Mouse (Mus musculus) embryonic facial prominence, embryonic 15.5 days (tissue): Measurements from ENCODE around the gene Zfp688. TPM values are rescaled to one million over a fixed set of nuclear protein-coding genes. Genes with fewer than 3 reads are reported as not detected.

Source experiments
- ATAC-seq: fragments of 200-750 bp; cut with Nextera tagmentation; 2 replicates; pipeline ENCODE4 v1.8.0; 2017; ENCODE audit warnings: low read depth, moderate TSS enrichment; ENCODE audit not compliant: insufficient number of reproducible peaks, low FRiP score, low TSS enrichment
- H3K27ac ChIP-seq: fragments of 300-500 bp; sonication (generic); replicated peaks from 2 replicates; pipeline ENCODE4 v1.5.1; 2015; ENCODE audit warnings: mild to moderate bottlenecking, inconsistent platforms
- H3K27me3 ChIP-seq: fragments of 300-500 bp; sonication (generic); 2 replicates; pipeline ENCODE4 v1.6.1; 2015; ENCODE audit warnings: inconsistent platforms
- H3K36me3 ChIP-seq: fragments of 300-500 bp; sonication (generic); 2 replicates; pipeline ENCODE4 v1.6.1; 2015; ENCODE audit warnings: mild to moderate bottlenecking, inconsistent platforms
- H3K4me1 ChIP-seq: fragments of 300-500 bp; sonication (generic); 2 replicates; pipeline ENCODE4 v1.6.1; 2015; ENCODE audit warnings: inconsistent platforms
- H3K4me2 ChIP-seq: fragments of 300-500 bp; sonication (generic); replicated peaks from 2 replicates; pipeline ENCODE4 v1.6.1; 2015; ENCODE audit warnings: mild to moderate bottlenecking, inconsistent platforms
- H3K4me3 ChIP-seq: fragments of 300-500 bp; sonication (generic); replicated peaks from 2 replicates; pipeline ENCODE4 v1.5.1; 2015; ENCODE audit warnings: mild to moderate bottlenecking, inconsistent platforms
- H3K9ac ChIP-seq: fragments of 300-500 bp; sonication (generic); 2 replicates; pipeline ENCODE4 v1.6.1; 2015; ENCODE audit warnings: inconsistent platforms
- H3K9me3 ChIP-seq: fragments of 300-500 bp; sonication (generic); replicated peaks from 2 replicates; pipeline ENCODE4 v1.6.1; 2016; ENCODE audit warnings: inconsistent platforms
- WGBS: fragments of 180-500 bp; shearing (Covaris S2); methylation state at CpG from one replicate; pipeline ENCODE4 v1.1.7; 2015; 5-methylcytosine and 5-hydroxymethylcytosine counted together
- polyA plus RNA-seq: library from polyadenylated mRNA; unstranded; fragments of >200 nt; fragmentation: Nextera tagmentation; extraction: Ambion mirVana; gene quantifications from 2 replicates; pipeline ENCODE4 v1.2.1, GENCODE M21; 2015

Gene Zfp688
- polyA plus RNA-seq, 1 experiment from 2014 or later, result 24.8 TPM

- Histone ChIP-seq H3K4me2 (no peak overlapping the region), H3K9me3 (no peaks in the 10 kb centered on the region), H3K4me3 (no peak overlapping the region), H3K9ac (no peak overlapping the region), H3K27me3 (no peaks in the 10 kb centered on the region), H3K4me1 (peaks cover 26% of the 10 kb centered on the region), H3K27ac (no peak overlapping the region), H3K36me3 (peaks cover 32% of the 10 kb centered on the region)
- no peak for ATAC-seq
- 95% methylated on average over 2 of the region's 2 CpGs for WGBS
These were observed 31.2 kb upstream of the Zfp688 start for GRCm38 (mm10) chr7:127453056-127453455.

- Histone ChIP-seq H3K27me3 (no peaks in the 10 kb centered on the region), H3K27ac (no peak overlapping the region), H3K4me1 (peaks cover 26% of the 10 kb centered on the region), H3K36me3 (peaks cover 31% of the 10 kb centered on the region), H3K4me2 (peak overlapping the region; percentile 63), H3K9ac (0 out of 2 replicates have a peak overlapping the region, but pooled peaks have one; percentile 12), H3K4me3 (peak overlapping the region; percentile 68), H3K9me3 (no peaks in the 10 kb centered on the region)
- 81% methylated on average over 7 of the region's 7 CpGs for WGBS
- ATAC-seq, result no peak
These were observed 28.1 kb upstream of the Zfp688 start for GRCm38 (mm10) chr7:127449966-127450365.

GRCm38 (mm10) chr7:127448521-127449300 is 26.8 kb upstream of the Zfp688 start, which contains the start of gene Zfp689:
Zfp689 (minus strand) TSS chr7:127449158.
- H3K9ac ChIP-seq, result peak within 1 kb of the TSS; percentile 77
- peaks cover 26% of the 10 kb centered on the region for H3K4me1 ChIP-seq
- under 1% methylated on average over 54 of the region's 54 CpGs for WGBS
- peak within 1 kb of the TSS; percentile 68 for H3K4me3 ChIP-seq
- H3K27ac ChIP-seq, result peak within 1 kb of the TSS; percentile 91
- peak within 1 kb of the TSS; percentile 63 for H3K4me2 ChIP-seq
- H3K9me3 ChIP-seq, result no peaks in the 10 kb centered on the region
- peaks cover 38% of the 10 kb centered on the region for H3K36me3 ChIP-seq
- H3K27me3 ChIP-seq, result no peaks in the 10 kb centered on the region
- ATAC-seq, result peak; percentile 89

- Histone ChIP-seq H3K27ac (no peak overlapping the region), H3K4me2 (no peak overlapping the region), H3K4me1 (no peaks in the 10 kb centered on the region; the same call in 1 of the 2 replicates), H3K4me3 (no peak overlapping the region), H3K9ac (no peak overlapping the region), H3K36me3 (peaks cover 46% of the 10 kb centered on the region), H3K27me3 (no peaks in the 10 kb centered on the region), H3K9me3 (no peaks in the 10 kb centered on the region)
- no peak for ATAC-seq
- 94% methylated on average over 20 of the region's 20 CpGs for whole genome bisulfite sequencing
These were observed 22.1 kb upstream of the Zfp688 start for GRCm38 (mm10) chr7:127443976-127444375.

- no peak overlapping the region for H3K4me2 ChIP-seq
- H3K27ac ChIP-seq, result no peak overlapping the region
- no peaks in the 10 kb centered on the region; the same call in 1 of the 2 replicates for H3K27me3 ChIP-seq
- no peak overlapping the region for H3K9ac ChIP-seq
- ATAC-seq, result no peak
- 85% methylated on average over 3 of the region's 3 CpGs for WGBS
- peaks cover 7% of the 10 kb centered on the region; the same call in 1 of the 2 replicates for H3K36me3 ChIP-seq
- H3K4me1 ChIP-seq, result no peaks in the 10 kb centered on the region
- peaks cover 4% of the 10 kb centered on the region; the same call in 1 of the 2 replicates for H3K9me3 ChIP-seq
- no peak overlapping the region for H3K4me3 ChIP-seq
These were observed 15.9 kb upstream of the Zfp688 start for GRCm38 (mm10) chr7:127437724-127438123.

- 95% methylated on average over 4 of the region's 4 CpGs for WGBS
- Histone ChIP-seq H3K4me2 (no peak overlapping the region), H3K9me3 (peaks cover 4% of the 10 kb centered on the region; the same call in 1 of the 2 replicates), H3K4me1 (no peaks in the 10 kb centered on the region), H3K9ac (no peak overlapping the region), H3K27ac (no peak overlapping the region), H3K4me3 (no peak overlapping the region), H3K36me3 (no peaks in the 10 kb centered on the region), H3K27me3 (no peaks in the 10 kb centered on the region; the same call in 1 of the 2 replicates)
- ATAC-seq, result no peak
These were observed 13.3 kb upstream of the Zfp688 start for GRCm38 (mm10) chr7:127435206-127435605.

GRCm38 (mm10) chr7:127426354-127426753 is 4.5 kb upstream of the Zfp688 start:
- no peak for ATAC-seq
- 68% methylated on average over 3 of the region's 3 CpGs for WGBS
- Histone ChIP-seq H3K27me3 (peaks cover 10% of the 10 kb centered on the region), H3K27ac (no peak overlapping the region), H3K4me1 (peaks cover 8% of the 10 kb centered on the region), H3K4me3 (no peak overlapping the region), H3K36me3 (no peaks in the 10 kb centered on the region), H3K4me2 (no peak overlapping the region), H3K9ac (no peak overlapping the region), H3K9me3 (no peaks in the 10 kb centered on the region)

- Histone ChIP-seq H3K9me3 (no peaks in the 10 kb centered on the region), H3K9ac (no peak overlapping the region), H3K27ac (no peak overlapping the region), H3K4me1 (peaks cover 13% of the 10 kb centered on the region), H3K4me2 (no peak overlapping the region), H3K27me3 (peaks cover 10% of the 10 kb centered on the region), H3K4me3 (no peak overlapping the region), H3K36me3 (no peaks in the 10 kb centered on the region)
- ATAC-seq, result no peak
- 87% methylated on average over 2 of the region's 2 CpGs for WGBS
These were observed 4.0 kb upstream of the Zfp688 start for GRCm38 (mm10) chr7:127425911-127426310.

- Histone ChIP-seq H3K27me3 (peaks cover 10% of the 10 kb centered on the region), H3K9ac (no peak overlapping the region), H3K4me1 (peaks cover 14% of the 10 kb centered on the region), H3K27ac (no peak overlapping the region), H3K4me3 (no peak overlapping the region), H3K4me2 (no peak overlapping the region), H3K36me3 (no peaks in the 10 kb centered on the region), H3K9me3 (no peaks in the 10 kb centered on the region)
- ATAC-seq, result no peak
- WGBS, result 85% methylated on average over 3 of the region's 3 CpGs
These were observed 3.4 kb upstream of the Zfp688 start for GRCm38 (mm10) chr7:127425291-127425690.

- Histone ChIP-seq H3K27ac (peak overlapping the region; percentile 77; the same call in 1 of the 2 replicates), H3K36me3 (peaks cover 10% of the 10 kb centered on the region), H3K4me1 (peaks cover 14% of the 10 kb centered on the region), H3K9me3 (no peaks in the 10 kb centered on the region), H3K9ac (peak overlapping the region; percentile 81; the same call in 1 of the 2 replicates), H3K4me2 (peak overlapping the region; percentile 93), H3K4me3 (peak overlapping the region; percentile 82), H3K27me3 (peaks cover 10% of the 10 kb centered on the region)
- no peak; the same call in 1 of the 2 replicates for ATAC-seq
- WGBS, result under 1% methylated on average over 15 of the region's 15 CpGs
These were observed 379 bp upstream of the Zfp688 start for GRCm38 (mm10) chr7:127422247-127422646.

GRCm38 (mm10) chr7:127411418-127411817 is 10.4 kb downstream of the Zfp688 start:
- H3K4me3 ChIP-seq, result no peak overlapping the region
- no peaks in the 10 kb centered on the region for H3K4me1 ChIP-seq
- no peak overlapping the region for H3K4me2 ChIP-seq
- no peak overlapping the region for H3K9ac ChIP-seq
- WGBS, result 75% methylated on average over 2 of the region's 2 CpGs
- no peak for ATAC-seq
- H3K27ac ChIP-seq, result no peak overlapping the region
- H3K27me3 ChIP-seq, result no peaks in the 10 kb centered on the region
- H3K9me3 ChIP-seq, result no peaks in the 10 kb centered on the region
- no peaks in the 10 kb centered on the region for H3K36me3 ChIP-seq
